Mouse (Mus musculus): ENCODE data around the gene Mtmr1. TPM values are rescaled to one million over a fixed set of nuclear protein-coding genes. Genes with fewer than 3 reads are reported as not detected.

Mtmr1 gene
- polyA plus RNA-seq (2012; rRNA removed; ENCODE audit: low replicate concordance), result 8.2 and 11.7 TPM in 2 replicates

DNA sequence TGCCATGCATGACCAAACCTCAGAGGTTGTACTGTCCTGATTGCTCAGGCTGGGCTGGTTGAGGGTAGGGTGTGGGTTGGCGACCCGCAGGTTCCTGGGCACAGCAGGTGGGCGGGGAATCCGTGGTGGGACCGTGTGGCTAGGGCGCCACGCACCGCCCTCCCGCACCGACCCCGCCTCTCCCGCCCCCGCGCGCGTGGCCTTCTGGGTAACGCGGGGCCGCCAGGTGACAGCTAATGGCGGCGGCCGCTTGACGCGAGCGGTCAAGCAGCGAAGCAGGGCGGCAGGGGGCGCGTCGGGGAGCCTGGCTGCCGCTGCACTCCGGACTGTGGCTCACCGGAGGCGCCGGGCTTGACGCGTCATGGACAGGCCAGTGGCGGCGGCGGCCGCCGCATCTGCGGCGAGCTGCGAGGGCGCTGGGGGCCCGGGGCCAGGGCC is at the start of gene Mtmr1:
TSS of gene Mtmr1 (plus strand) at position 207 of the 438 bp plus-strand sequence.

Other genes with a start within 250 kb of the Mtmr1 start
- 2.7 and 4.0 TPM in 2 replicates for gene Mtm1, start 154.0 kb upstream of the Mtmr1 start, polyA plus RNA-seq (2012; rRNA removed; ENCODE audit: low replicate concordance)
- 33.8 and 46.3 TPM in 2 replicates for gene Cd99l2, start 128.1 kb downstream of the Mtmr1 start, polyA plus RNA-seq (2012; rRNA removed; ENCODE audit: low replicate concordance)
- 7.4 and 14.7 TPM in 2 replicates for gene Hmgb3, start 191.2 kb downstream of the Mtmr1 start, polyA plus RNA-seq (2012; rRNA removed; ENCODE audit: low replicate concordance)

Measured in subcutaneous adipose tissue, adult 2 months (tissue).